Mouse (Mus musculus) spleen, adult 2 months (tissue): ENCODE data around the gene Eif2b4.

ENCODE experiments used
- CTCF ChIP-seq: fragments of 200-500 bp; IDR thresholded peaks from 2 replicates; pipeline ENCODE4 v1.5.1; 2011; ENCODE audit warnings: mild to moderate bottlenecking, inconsistent platforms; ENCODE audit not compliant: insufficient read depth, insufficient read length, insufficient replicate concordance; ENCODE audit errors: extremely low read depth
- POLR2A ChIP-seq: fragments of 200-500 bp; IDR thresholded peaks from 2 replicates; pipeline ENCODE4 v1.6.1; 2011; ENCODE audit warnings: low read depth, low read length, inconsistent platforms

DNA sequence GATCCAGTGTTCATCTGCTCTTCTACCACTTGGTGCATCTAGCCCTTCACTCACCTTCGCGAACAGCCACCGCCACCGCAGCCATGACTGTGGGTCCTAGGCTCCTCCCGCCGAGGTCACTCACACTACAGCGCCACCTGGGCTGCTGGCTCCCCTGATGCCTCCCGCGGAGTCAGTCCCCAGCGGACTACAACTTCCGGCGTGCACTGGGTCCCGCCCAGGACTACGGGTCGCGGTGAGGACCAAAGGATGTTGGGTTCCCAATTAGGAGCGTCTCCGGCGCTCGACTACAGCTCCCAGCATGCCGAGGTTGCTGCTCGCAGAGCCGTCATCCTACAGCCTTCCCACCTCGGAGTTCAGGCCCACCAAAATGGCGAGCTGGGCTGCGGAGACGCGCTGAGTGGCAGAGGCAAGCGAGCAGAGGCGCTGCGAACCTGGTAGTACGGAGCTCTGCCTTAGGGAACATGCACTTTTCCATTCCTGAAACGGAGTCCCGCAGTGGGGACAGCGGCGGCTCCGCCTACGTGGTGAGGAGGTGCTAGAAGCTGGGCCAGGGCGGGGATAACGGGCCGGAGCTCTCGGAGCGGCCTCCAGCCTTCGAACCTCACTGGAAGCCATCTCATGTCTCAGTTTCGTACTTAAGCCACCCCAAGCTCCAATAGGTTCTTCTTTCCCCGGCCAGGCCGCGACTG lies at the start of gene Eif2b4, which contains the start of gene Snx17:
- peak; percentile 80 for TF ChIP-seq POLR2A
- peak; percentile 59; the same call in 1 of the 2 replicates for TF ChIP-seq CTCF
